Mouse (Mus musculus) forebrain, embryonic 10.5 days (tissue): ENCODE measurements around the gene C3. TPM values are rescaled to one million over a fixed set of nuclear protein-coding genes. Genes with fewer than 3 reads are reported as not detected.
A peak's percentile ranks its signal among the peaks of the same experiment; 100 is the strongest.

ENCODE experiments used
- DNase-seq: peaks from one replicate; pipeline ENCODE4 v3.0.0-alpha.2; 2017; ENCODE audit warnings: low spot score; ENCODE audit errors: extremely low spot score
- H3K27ac ChIP-seq: fragments of 300-500 bp; sonication (generic); 2 replicates; pipeline ENCODE4 v1.5.1; 2016; ENCODE audit warnings: mild to moderate bottlenecking
- H3K27me3 ChIP-seq: fragments of 300-500 bp; sonication (generic); 2 replicates; pipeline ENCODE4 v1.6.1; 2016; ENCODE audit warnings: mild to moderate bottlenecking; ENCODE audit not compliant: poor library complexity, severe bottlenecking
- H3K36me3 ChIP-seq: fragments of 300-500 bp; sonication (generic); replicated peaks from 2 replicates; pipeline ENCODE4 v1.6.1; 2016; ENCODE audit warnings: mild to moderate bottlenecking, moderate library complexity
- H3K4me1 ChIP-seq: fragments of 300-500 bp; sonication (generic); 2 replicates; pipeline ENCODE4 v1.6.1; 2016
- H3K4me3 ChIP-seq: fragments of 300-500 bp; sonication (generic); 2 replicates; pipeline ENCODE4 v1.5.1; 2016; ENCODE audit warnings: mild to moderate bottlenecking, moderate library complexity
- H3K9me3 ChIP-seq: fragments of 300-500 bp; sonication (generic); 2 replicates; pipeline ENCODE4 v1.6.1; 2016; ENCODE audit warnings: mild to moderate bottlenecking, moderate library complexity
- WGBS: fragments of 180-500 bp; shearing (Covaris S2); methylation state at CpG from one replicate; pipeline ENCODE4 v1.1.7; 2016; 5-methylcytosine and 5-hydroxymethylcytosine counted together
- polyA plus RNA-seq: library from polyadenylated mRNA; unstranded; fragments of >200 nt; fragmentation: Nextera tagmentation; extraction: Ambion mirVana; gene quantifications from 2 replicates; pipeline ENCODE4 v1.2.1, GENCODE M21; 2016

Gene C3
- polyA plus RNA-seq, 1 experiment from 2014 or later = 0.30 TPM

DNA sequence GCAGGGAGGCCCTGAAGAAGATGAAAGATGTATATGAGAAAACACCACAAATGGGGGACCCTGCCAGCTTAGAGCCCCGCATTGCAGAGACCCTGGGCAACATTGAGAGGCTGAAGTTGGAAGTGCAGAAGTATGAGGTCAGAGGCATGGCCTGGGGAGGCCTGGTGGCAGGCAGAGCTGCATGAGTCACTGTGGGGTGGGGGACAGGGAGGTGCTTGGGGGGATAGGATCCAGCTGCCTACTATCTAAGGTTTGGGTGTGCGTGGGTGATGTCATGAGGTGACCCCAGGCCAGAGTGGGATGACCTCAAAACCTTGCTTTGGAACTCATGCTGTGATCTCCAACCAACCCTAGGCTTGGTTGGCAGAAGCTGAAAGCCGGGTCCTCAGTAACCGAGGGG lies 33.4 kb upstream of the C3 start:
- H3K27ac ChIP-seq = no peak overlapping the region
- no peak for DNase-seq
- peaks cover 15% of the 10 kb centered on the region for H3K4me1 ChIP-seq
- 90% methylated on average over 4 of the region's 4 CpGs for WGBS
- H3K4me3 ChIP-seq = no peak overlapping the region
- no peaks in the 10 kb centered on the region for H3K27me3 ChIP-seq
- H3K9me3 ChIP-seq = no peaks in the 10 kb centered on the region
- H3K36me3 ChIP-seq = peaks cover 84% of the 10 kb centered on the region

DNA sequence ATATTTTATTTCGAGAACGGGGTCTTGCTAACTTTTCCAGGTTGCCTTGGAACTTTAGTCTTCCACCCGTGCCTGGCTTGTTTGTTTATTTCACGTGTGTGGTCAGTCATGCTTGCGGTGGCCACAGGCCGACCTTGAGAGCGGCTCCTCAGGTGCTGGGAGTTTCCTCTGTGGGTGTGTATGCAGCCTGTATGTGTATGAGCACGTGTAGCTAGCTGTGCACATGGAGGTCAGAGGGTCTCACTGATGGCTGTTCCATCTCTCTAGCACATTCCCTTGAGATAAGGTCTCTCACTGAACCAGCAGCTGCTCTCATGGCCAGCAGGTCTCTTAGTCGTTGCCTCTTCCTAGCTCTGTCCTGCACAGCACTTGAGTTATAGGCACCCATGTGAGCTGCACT lies 32.4 kb upstream of the C3 start:
- no peak for DNase-seq
- no peak overlapping the region for H3K27ac ChIP-seq
- peaks cover 11% of the 10 kb centered on the region for H3K4me1 ChIP-seq
- peaks cover 93% of the 10 kb centered on the region for H3K36me3 ChIP-seq
- no peaks in the 10 kb centered on the region for H3K27me3 ChIP-seq
- no peak overlapping the region for H3K4me3 ChIP-seq
- no peaks in the 10 kb centered on the region for H3K9me3 ChIP-seq
- WGBS = 92% methylated on average over 9 of the region's 9 CpGs

DNA sequence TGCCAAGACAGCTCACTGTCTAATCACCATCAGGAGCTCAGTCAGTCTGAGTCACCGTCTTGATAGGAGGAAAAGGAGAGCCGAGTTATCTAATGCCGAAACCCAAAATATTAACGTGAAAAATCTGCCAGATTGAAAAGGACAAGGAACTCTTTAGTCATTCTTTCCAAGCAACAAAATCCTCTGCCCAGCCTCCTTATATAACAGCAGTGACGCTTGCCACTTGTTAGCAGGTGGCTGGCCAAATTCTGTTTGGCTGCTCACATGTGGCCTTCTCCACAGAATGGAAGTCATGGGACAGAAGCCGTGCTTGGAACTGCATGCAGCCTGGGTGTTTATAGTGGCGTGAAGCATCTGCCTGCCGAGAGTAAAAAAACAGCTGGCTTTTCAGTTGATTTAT lies 31.8 kb upstream of the C3 start:
- no peaks in the 10 kb centered on the region for H3K27me3 ChIP-seq
- DNase-seq = no peak
- H3K27ac ChIP-seq = no peak overlapping the region
- WGBS = 93% methylated on average over 8 of the region's 8 CpGs
- H3K4me1 ChIP-seq = peaks cover 5% of the 10 kb centered on the region
- H3K9me3 ChIP-seq = no peaks in the 10 kb centered on the region
- peaks cover 99% of the 10 kb centered on the region for H3K36me3 ChIP-seq
- no peak overlapping the region for H3K4me3 ChIP-seq

- H3K9me3 ChIP-seq = no peaks in the 10 kb centered on the region
- peaks cover 99% of the 10 kb centered on the region for H3K36me3 ChIP-seq
- H3K27ac ChIP-seq = no peak overlapping the region
- H3K27me3 ChIP-seq = no peaks in the 10 kb centered on the region
- H3K4me3 ChIP-seq = no peak overlapping the region
- no peak for DNase-seq
- H3K4me1 ChIP-seq = no peaks in the 10 kb centered on the region
- 90% methylated on average over 3 of the region's 3 CpGs for WGBS
Measured at GRCm38 (mm10) chr17:57258191-57258590, 30.3 kb upstream of the C3 start.

DNA sequence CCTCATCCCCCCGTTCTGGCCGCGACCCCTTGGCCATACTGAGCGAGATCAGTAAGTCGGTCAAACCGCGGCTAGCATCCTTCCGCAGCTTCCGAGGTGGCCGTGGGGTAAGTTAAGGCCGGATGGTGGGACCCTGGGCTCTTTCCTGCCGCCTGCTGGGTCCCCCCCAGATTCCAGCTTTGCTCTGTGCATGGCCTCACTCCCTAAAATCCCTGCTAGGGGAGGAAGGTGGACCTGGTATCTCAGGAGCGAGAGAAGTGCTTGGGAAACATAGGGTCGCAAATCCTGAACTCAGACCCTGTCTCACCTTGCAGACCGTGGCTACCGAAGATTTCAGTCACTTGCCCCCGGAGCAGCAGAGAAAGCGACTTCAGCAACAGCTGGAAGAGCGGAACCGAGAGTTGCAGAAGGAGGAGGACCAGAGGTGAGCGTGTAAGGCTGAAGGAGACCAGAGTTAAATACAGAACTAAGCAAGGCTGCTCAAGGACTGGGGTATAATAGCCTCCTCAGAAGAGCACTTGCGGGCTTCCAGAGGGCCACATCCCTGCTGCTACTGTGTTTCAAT lies 29.1 kb upstream of the C3 start:
- H3K27ac ChIP-seq = no peak overlapping the region
- no peak overlapping the region for H3K4me3 ChIP-seq
- H3K4me1 ChIP-seq = no peaks in the 10 kb centered on the region
- H3K27me3 ChIP-seq = no peaks in the 10 kb centered on the region
- DNase-seq = no peak
- 96% methylated on average over 22 of the region's 22 CpGs for WGBS
- peaks cover 92% of the 10 kb centered on the region for H3K36me3 ChIP-seq
- H3K9me3 ChIP-seq = no peaks in the 10 kb centered on the region

- WGBS = 97% methylated on average over 14 of the region's 14 CpGs
Measured at GRCm38 (mm10) chr17:57255354-57255753, 27.4 kb upstream of the C3 start.

DNA sequence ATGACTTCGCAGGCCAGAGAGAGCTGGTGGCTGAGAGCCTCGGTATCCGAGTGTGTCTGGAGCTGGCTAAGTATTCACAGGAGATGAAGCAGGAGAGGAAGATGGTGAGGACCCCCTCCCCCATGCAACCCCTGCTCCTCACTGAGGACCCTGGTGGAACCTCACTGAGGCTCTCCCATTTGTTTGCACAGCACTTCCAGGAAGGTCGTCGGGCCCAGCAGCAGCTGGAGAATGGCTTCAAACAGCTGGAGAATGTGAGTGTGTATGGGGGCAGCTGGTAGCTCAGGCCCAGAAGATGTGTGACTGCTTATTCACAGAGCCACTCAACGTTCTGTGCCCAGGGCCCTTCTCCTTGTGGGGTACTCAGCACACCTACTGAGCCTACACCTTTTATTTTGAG lies 25.4 kb upstream of the C3 start:
- H3K9me3 ChIP-seq = no peaks in the 10 kb centered on the region
- no peak overlapping the region for H3K27ac ChIP-seq
- 92% methylated on average over 6 of the region's 6 CpGs for whole genome bisulfite sequencing
- DNase-seq = no peak
- no peaks in the 10 kb centered on the region for H3K27me3 ChIP-seq
- H3K36me3 ChIP-seq = peaks cover 55% of the 10 kb centered on the region
- no peak overlapping the region for H3K4me3 ChIP-seq
- peaks cover 27% of the 10 kb centered on the region for H3K4me1 ChIP-seq

More at GRCm38 (mm10) chr17:57255354-57255753, 27.4 kb upstream of the C3 start:
- H3K9me3 ChIP-seq = no peaks in the 10 kb centered on the region
- no peaks in the 10 kb centered on the region for H3K27me3 ChIP-seq
- peaks cover 13% of the 10 kb centered on the region for H3K4me1 ChIP-seq
- no peak for DNase-seq
- H3K27ac ChIP-seq = no peak overlapping the region
- peaks cover 76% of the 10 kb centered on the region for H3K36me3 ChIP-seq
- H3K4me3 ChIP-seq = no peak overlapping the region

GRCm38 (mm10) chr17:57251431-57251830 lies 23.5 kb upstream of the C3 start:
- H3K27ac ChIP-seq = no peak overlapping the region
- H3K4me3 ChIP-seq = peak overlapping the region; percentile 72; the same call in 1 of the 2 replicates
- no peaks in the 10 kb centered on the region for H3K9me3 ChIP-seq

GRCm38 (mm10) chr17:57250461-57251160 lies 22.7 kb upstream of the C3 start:
- no peaks in the 10 kb centered on the region for H3K9me3 ChIP-seq
- DNase-seq = peak; percentile 41
- peak overlapping the region; percentile 97 for H3K27ac ChIP-seq
- no peaks in the 10 kb centered on the region for H3K27me3 ChIP-seq
- WGBS = 3% methylated on average over 33 of the region's 33 CpGs
- H3K4me1 ChIP-seq = peaks cover 44% of the 10 kb centered on the region
- peak overlapping the region; percentile 72 for H3K4me3 ChIP-seq
- peaks cover 30% of the 10 kb centered on the region for H3K36me3 ChIP-seq

More at GRCm38 (mm10) chr17:57251431-57251830, 23.5 kb upstream of the C3 start:
- H3K4me1 ChIP-seq = peaks cover 35% of the 10 kb centered on the region
- DNase-seq = no peak
- no peaks in the 10 kb centered on the region for H3K27me3 ChIP-seq
- H3K36me3 ChIP-seq = peaks cover 38% of the 10 kb centered on the region
- WGBS = 96% methylated on average over 3 of the region's 3 CpGs

DNA sequence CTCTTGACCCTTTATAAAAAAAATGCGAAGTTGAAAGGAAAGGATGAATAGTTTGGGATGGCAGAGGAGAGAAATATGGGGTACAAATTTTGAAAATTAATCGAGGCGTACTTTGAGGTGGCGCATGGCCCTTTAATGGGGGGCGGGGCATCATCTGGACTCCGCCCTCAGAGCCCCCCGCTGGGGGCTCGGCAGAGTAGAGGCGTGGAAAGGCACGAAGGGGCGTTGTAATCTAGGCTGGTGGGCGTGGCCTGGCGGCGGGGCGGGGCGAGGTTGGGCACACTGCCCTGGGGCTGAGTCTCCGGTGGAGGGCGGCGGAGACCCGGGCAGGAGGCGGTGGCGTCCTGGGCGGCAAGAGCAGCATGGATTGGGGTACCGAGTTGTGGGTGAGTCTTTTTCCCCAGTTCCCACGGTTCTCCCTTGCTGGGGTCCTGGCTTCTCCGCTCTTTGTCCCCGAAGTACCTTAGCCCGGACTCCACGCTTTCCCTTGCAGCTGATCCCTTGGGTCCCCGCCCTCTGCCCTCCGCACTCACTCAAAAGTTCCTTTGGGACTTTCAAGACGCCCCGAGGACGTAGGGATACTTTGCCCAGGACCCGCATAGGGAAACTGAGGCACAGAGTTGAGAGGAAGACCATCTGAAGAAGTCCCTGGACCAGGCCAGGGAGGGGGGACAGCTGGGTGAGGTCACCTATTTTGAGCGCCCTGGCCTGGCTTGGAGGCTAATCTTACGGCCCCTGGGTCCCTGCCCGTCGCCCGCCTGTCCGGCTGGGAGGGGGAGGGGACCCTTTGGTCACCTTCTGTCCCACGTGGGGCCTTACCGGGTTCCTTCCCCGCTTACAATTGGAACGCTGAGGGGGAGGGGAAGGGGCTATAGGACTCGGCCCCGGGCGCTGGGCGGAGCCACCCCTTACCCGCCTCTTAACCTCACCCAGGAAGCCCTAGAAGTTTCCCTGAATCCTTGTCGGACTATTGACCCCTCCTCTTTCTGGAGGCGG lies 21.5 kb upstream of the C3 start, which contains the start of gene Trip10:
Trip10 (plus strand) TSS at position 270 of the 996 bp plus-strand sequence.
- under 1% methylated on average over 50 of the region's 52 CpGs for WGBS
- DNase-seq = peak; percentile 95
- Histone ChIP-seq H3K9me3 (no peaks in the 10 kb centered on the region), H3K27ac (peak within 1 kb of the TSS; percentile 97), H3K4me3 (peak within 1 kb of the TSS; percentile 72), H3K36me3 (peaks cover 27% of the 10 kb centered on the region), H3K4me1 (peaks cover 44% of the 10 kb centered on the region), H3K27me3 (no peaks in the 10 kb centered on the region)

GRCm38 (mm10) chr17:57248771-57249170 lies 20.8 kb upstream of the C3 start:
- H3K27me3 ChIP-seq = no peaks in the 10 kb centered on the region
- 11% methylated on average over 13 of the region's 13 CpGs for WGBS
- no peaks in the 10 kb centered on the region for H3K9me3 ChIP-seq
- H3K27ac ChIP-seq = peak overlapping the region; percentile 97
- H3K4me3 ChIP-seq = peak overlapping the region; percentile 72
- H3K36me3 ChIP-seq = peaks cover 26% of the 10 kb centered on the region
- DNase-seq = peak; percentile 43
- peaks cover 44% of the 10 kb centered on the region for H3K4me1 ChIP-seq

DNA sequence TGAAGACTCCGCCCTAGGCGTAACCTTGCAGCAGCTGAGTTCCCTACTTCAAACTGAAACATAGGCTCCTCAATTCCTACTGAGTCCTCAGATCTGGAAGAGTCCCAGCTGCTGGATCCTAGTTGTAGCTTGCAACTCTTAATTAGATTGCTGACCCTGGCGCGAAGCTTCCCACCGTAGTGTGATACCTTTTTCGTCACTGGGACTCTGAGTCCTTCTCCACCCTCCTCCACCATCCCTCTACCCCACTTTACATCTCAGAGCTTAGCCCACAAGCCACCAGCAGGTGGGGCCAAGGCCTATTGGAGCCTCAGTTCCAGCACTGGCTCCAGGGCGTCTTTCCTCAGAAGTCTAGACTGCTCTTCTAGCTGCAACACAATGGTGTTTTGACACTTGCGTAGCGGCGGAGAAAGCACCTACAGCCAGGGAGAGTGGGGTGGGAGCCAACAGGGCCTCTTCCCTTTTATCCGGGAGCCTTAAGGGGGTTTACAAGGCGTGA lies 20.3 kb upstream of the C3 start, which contains the start of gene Gpr108:
Gpr108 (minus strand) TSS at position 246 of the 499 bp plus-strand sequence.
- Histone ChIP-seq H3K36me3 (peaks cover 23% of the 10 kb centered on the region), H3K27ac (peak within 1 kb of the TSS; percentile 97), H3K9me3 (no peaks in the 10 kb centered on the region), H3K4me3 (peak within 1 kb of the TSS; percentile 72), H3K27me3 (no peaks in the 10 kb centered on the region), H3K4me1 (peaks cover 44% of the 10 kb centered on the region)
- DNase-seq = peak; percentile 81
- WGBS = under 1% methylated on average over 12 of the region's 12 CpGs
